Mouse (Mus musculus): Measurements from ENCODE around the gene Ldlrad2. TPM values are rescaled to one million over a fixed set of nuclear protein-coding genes. Genes with fewer than 3 reads are reported as not detected.

Ldlrad2 gene
- polyA plus RNA-seq, 1 experiment from 2014 or later, result not detected

- no peak for ATAC-seq (ENCODE audit: insufficient number of reproducible peaks, low FRiP score, low TSS enrichment, low read depth)
- DNase-seq (ENCODE audit: low spot score), result no peak
- Histone ChIP-seq H3K27me3 (ENCODE audit: control insufficient read depth, insufficient read depth, low read length) (peaks cover 4% of the 10 kb centered on the region; the same call in 1 of the 2 replicates), H3K4me3 (ENCODE audit: low read depth, low read length) (no peak overlapping the region), H3K4me2 (ENCODE audit: low read depth, severe bottlenecking) (no peak overlapping the region), H3K9me3 (ENCODE audit: control insufficient read depth, low read length) (no peaks in the 10 kb centered on the region), H3K27ac (replicated peaks; ENCODE audit: low read depth, low read length) (no peak overlapping the region), H3K4me1 (ENCODE audit: control insufficient read depth, insufficient read depth, low read length) (no peaks in the 10 kb centered on the region), H3K36me3 (ENCODE audit: control insufficient read depth, insufficient read depth, low read length) (no peaks in the 10 kb centered on the region), H3K9ac (ENCODE audit: low read length) (no peak overlapping the region)
- 57% methylated on average over 4 of the region's 4 CpGs for WGBS
Measured at GRCm38 (mm10) chr4:137579789-137580188, 5.4 kb upstream of the Ldlrad2 start.

DNA sequence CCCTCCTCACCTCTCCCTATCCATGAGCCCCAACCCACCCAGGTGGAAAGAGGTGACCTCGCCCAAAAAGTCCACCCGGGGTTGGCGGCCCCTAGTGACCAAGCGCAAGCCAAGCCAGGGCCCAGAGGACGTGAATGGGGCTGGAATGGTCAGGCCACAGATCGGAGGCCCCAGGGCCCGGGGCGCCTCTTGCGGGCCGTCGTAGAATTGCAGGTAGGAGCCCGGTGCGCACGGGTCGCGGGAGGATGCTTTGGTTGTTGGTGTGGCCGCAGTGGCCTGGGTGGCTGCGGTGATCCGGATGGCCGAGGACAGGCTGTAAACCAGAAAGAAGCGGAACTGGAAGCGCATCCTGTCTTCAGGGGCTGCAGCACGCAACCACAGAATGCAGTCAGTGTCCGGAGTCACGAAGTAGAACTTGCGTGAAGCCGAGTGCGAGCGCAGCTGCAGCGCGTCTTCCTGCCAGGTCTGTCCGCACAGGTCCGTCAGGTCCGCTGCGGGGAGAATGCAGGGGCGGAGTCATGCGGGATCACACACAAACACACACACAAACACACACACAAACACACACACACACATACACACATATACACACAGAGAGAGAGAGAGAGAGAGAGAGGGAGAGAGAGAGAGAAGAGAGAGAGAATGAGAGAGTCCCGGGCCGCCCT, 3.9 kb upstream of the Ldlrad2 start:
- H3K9ac ChIP-seq (ENCODE audit: low read length), result peak overlapping the region; percentile 30; the same call in 1 of the 2 replicates
- DNase-seq (ENCODE audit: low spot score) (peak; percentile 79), ATAC-seq (ENCODE audit: insufficient number of reproducible peaks, low FRiP score, low TSS enrichment, low read depth) (no peak)
- WGBS, result 4% methylated on average over 39 of the region's 39 CpGs
- H3K27me3 ChIP-seq (ENCODE audit: control insufficient read depth, insufficient read depth, low read length), result peaks cover 4% of the 10 kb centered on the region; the same call in 1 of the 2 replicates
- peak overlapping the region; percentile 72 for H3K4me2 ChIP-seq (ENCODE audit: low read depth, severe bottlenecking)
- no peaks in the 10 kb centered on the region for H3K4me1 ChIP-seq (ENCODE audit: control insufficient read depth, insufficient read depth, low read length)
- H3K27ac ChIP-seq (replicated peaks; ENCODE audit: low read depth, low read length), result no peak overlapping the region
- peak overlapping the region; percentile 24 for H3K4me3 ChIP-seq (ENCODE audit: low read depth, low read length)
- H3K36me3 ChIP-seq (ENCODE audit: control insufficient read depth, insufficient read depth, low read length), result no peaks in the 10 kb centered on the region
- no peaks in the 10 kb centered on the region for H3K9me3 ChIP-seq (ENCODE audit: control insufficient read depth, low read length)

- no peak overlapping the region for H3K4me3 ChIP-seq (ENCODE audit: low read depth, low read length)
- H3K4me1 ChIP-seq (ENCODE audit: control insufficient read depth, insufficient read depth, low read length), result no peaks in the 10 kb centered on the region
- DNase-seq (ENCODE audit: low spot score), result no peak
- H3K9me3 ChIP-seq (ENCODE audit: control insufficient read depth, low read length), result no peaks in the 10 kb centered on the region
- no peak overlapping the region for H3K27ac ChIP-seq (replicated peaks; ENCODE audit: low read depth, low read length)
- H3K4me2 ChIP-seq (ENCODE audit: low read depth, severe bottlenecking), result no peak overlapping the region
- no peak for ATAC-seq (ENCODE audit: insufficient number of reproducible peaks, low FRiP score, low TSS enrichment, low read depth)
- WGBS, result 95% methylated on average over 12 of the region's 12 CpGs
- H3K9ac ChIP-seq (ENCODE audit: low read length), result no peak overlapping the region
- H3K27me3 ChIP-seq (ENCODE audit: control insufficient read depth, insufficient read depth, low read length), result peaks cover 4% of the 10 kb centered on the region; the same call in 1 of the 2 replicates
- no peaks in the 10 kb centered on the region for H3K36me3 ChIP-seq (ENCODE audit: control insufficient read depth, insufficient read depth, low read length)
Measured at GRCm38 (mm10) chr4:137577486-137577885, 3.1 kb upstream of the Ldlrad2 start.

GRCm38 (mm10) chr4:137569873-137570272, 4.5 kb downstream of the Ldlrad2 start:
- Histone ChIP-seq H3K9me3 (ENCODE audit: control insufficient read depth, low read length) (no peaks in the 10 kb centered on the region), H3K4me2 (ENCODE audit: low read depth, severe bottlenecking) (no peak overlapping the region), H3K4me1 (ENCODE audit: control insufficient read depth, insufficient read depth, low read length) (no peaks in the 10 kb centered on the region), H3K36me3 (ENCODE audit: control insufficient read depth, insufficient read depth, low read length) (peaks cover 7% of the 10 kb centered on the region; the same call in 1 of the 2 replicates), H3K4me3 (ENCODE audit: low read depth, low read length) (no peak overlapping the region), H3K27ac (replicated peaks; ENCODE audit: low read depth, low read length) (no peak overlapping the region), H3K27me3 (ENCODE audit: control insufficient read depth, insufficient read depth, low read length) (no peaks in the 10 kb centered on the region), H3K9ac (ENCODE audit: low read length) (no peak overlapping the region)
- WGBS, result 68% methylated on average over 9 of the region's 9 CpGs
- DNase-seq (ENCODE audit: low spot score), result no peak
- ATAC-seq (ENCODE audit: insufficient number of reproducible peaks, low FRiP score, low TSS enrichment, low read depth), result no peak

GRCm38 (mm10) chr4:137556673-137557210, 17.6 kb downstream of the Ldlrad2 start:
- DNase-seq (ENCODE audit: low spot score), result no peak
- H3K9me3 ChIP-seq (ENCODE audit: control insufficient read depth, low read length), result no peaks in the 10 kb centered on the region
- H3K27me3 ChIP-seq (ENCODE audit: control insufficient read depth, insufficient read depth, low read length), result no peaks in the 10 kb centered on the region
- H3K9ac ChIP-seq (ENCODE audit: low read length), result no peak overlapping the region
- WGBS, result 93% methylated on average over 16 of the region's 16 CpGs
- no peak overlapping the region for H3K4me2 ChIP-seq (ENCODE audit: low read depth, severe bottlenecking)
- no peak overlapping the region for H3K27ac ChIP-seq (replicated peaks; ENCODE audit: low read depth, low read length)
- H3K36me3 ChIP-seq (ENCODE audit: control insufficient read depth, insufficient read depth, low read length), result peaks cover 13% of the 10 kb centered on the region
- H3K4me3 ChIP-seq (ENCODE audit: low read depth, low read length), result no peak overlapping the region
- H3K4me1 ChIP-seq (ENCODE audit: control insufficient read depth, insufficient read depth, low read length), result no peaks in the 10 kb centered on the region
- ATAC-seq (ENCODE audit: insufficient number of reproducible peaks, low FRiP score, low TSS enrichment, low read depth), result no peak

DNA sequence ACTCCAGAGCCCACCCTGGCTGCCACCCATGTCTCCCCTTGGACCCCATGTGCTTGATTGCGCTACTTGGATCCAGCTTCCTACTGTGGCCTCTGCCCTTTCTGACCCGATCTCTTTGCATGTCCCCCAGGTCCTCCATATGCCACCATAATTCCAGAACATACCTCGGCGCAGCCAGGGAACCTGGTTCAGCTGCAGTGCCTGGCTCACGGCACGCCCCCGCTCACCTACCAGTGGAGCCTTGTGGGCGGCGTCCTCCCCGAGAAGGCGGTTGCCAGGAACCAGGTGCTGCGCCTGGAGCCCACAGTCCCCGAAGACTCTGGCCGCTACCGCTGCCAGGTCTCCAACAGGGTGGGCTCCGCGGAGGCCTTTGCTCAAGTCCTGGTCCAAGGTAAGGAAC, 20.9 kb downstream of the Ldlrad2 start:
- no peak for DNase-seq (ENCODE audit: low spot score)
- WGBS, result 94% methylated on average over 17 of the region's 17 CpGs

DNA sequence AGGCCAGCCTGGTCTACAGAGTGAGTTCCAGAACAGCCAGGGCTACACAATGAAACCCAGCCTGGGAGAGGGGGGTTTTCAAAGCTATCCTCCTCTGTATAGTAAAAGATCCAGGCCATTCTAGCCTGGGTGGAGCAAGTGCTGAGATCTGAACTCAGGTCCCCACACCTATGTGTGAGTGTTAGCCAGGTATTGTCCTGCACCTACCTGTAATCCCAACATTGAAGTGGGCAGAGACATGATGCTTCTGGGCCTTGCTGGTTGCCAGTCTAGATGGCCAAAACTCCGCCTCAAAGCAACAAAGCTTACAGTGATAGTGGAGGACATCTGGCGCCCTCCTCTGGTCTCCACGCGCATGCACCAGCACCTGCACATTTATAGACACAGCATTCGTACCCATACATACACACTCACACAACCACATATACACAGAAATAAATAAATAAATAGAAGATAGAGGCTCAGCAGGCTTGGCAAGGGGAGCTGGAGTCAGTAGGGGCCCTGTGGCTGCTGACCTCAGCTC, 28.3 kb downstream of the Ldlrad2 start:
- Histone ChIP-seq H3K9me3 (ENCODE audit: control insufficient read depth, low read length) (no peaks in the 10 kb centered on the region), H3K27ac (replicated peaks; ENCODE audit: low read depth, low read length) (no peak overlapping the region), H3K27me3 (ENCODE audit: control insufficient read depth, insufficient read depth, low read length) (no peaks in the 10 kb centered on the region), H3K36me3 (ENCODE audit: control insufficient read depth, insufficient read depth, low read length) (peaks cover 26% of the 10 kb centered on the region), H3K4me2 (ENCODE audit: low read depth, severe bottlenecking) (no peak overlapping the region), H3K4me1 (ENCODE audit: control insufficient read depth, insufficient read depth, low read length) (no peaks in the 10 kb centered on the region), H3K4me3 (ENCODE audit: low read depth, low read length) (no peak overlapping the region), H3K9ac (ENCODE audit: low read length) (no peak overlapping the region)
- ATAC-seq (ENCODE audit: insufficient number of reproducible peaks, low FRiP score, low TSS enrichment, low read depth), result no peak
- WGBS, result 67% methylated on average over 5 of the region's 5 CpGs
- peak; percentile 68 for DNase-seq (ENCODE audit: low spot score)

More for the DNA sequence above, 20.9 kb downstream of the Ldlrad2 start:
- H3K36me3 ChIP-seq (ENCODE audit: control insufficient read depth, insufficient read depth, low read length), result peaks cover 10% of the 10 kb centered on the region; the same call in 1 of the 2 replicates
- H3K27ac ChIP-seq (replicated peaks; ENCODE audit: low read depth, low read length), result no peak overlapping the region
- H3K4me2 ChIP-seq (ENCODE audit: low read depth, severe bottlenecking), result no peak overlapping the region
- H3K4me3 ChIP-seq (ENCODE audit: low read depth, low read length), result no peak overlapping the region
- no peaks in the 10 kb centered on the region for H3K9me3 ChIP-seq (ENCODE audit: control insufficient read depth, low read length)
- no peak for ATAC-seq (ENCODE audit: insufficient number of reproducible peaks, low FRiP score, low TSS enrichment, low read depth)
- no peaks in the 10 kb centered on the region for H3K4me1 ChIP-seq (ENCODE audit: control insufficient read depth, insufficient read depth, low read length)
- H3K9ac ChIP-seq (ENCODE audit: low read length), result no peak overlapping the region
- no peaks in the 10 kb centered on the region for H3K27me3 ChIP-seq (ENCODE audit: control insufficient read depth, insufficient read depth, low read length)

- no peaks in the 10 kb centered on the region for H3K4me1 ChIP-seq (ENCODE audit: control insufficient read depth, insufficient read depth, low read length)
- H3K4me3 ChIP-seq (ENCODE audit: low read depth, low read length), result no peak overlapping the region
- no peak for DNase-seq (ENCODE audit: low spot score)
- WGBS, result 93% methylated on average over 9 of the region's 9 CpGs
- no peak for ATAC-seq (ENCODE audit: insufficient number of reproducible peaks, low FRiP score, low TSS enrichment, low read depth)
- H3K4me2 ChIP-seq (ENCODE audit: low read depth, severe bottlenecking), result no peak overlapping the region
- H3K9ac ChIP-seq (ENCODE audit: low read length), result no peak overlapping the region
- no peaks in the 10 kb centered on the region for H3K27me3 ChIP-seq (ENCODE audit: control insufficient read depth, insufficient read depth, low read length)
- H3K36me3 ChIP-seq (ENCODE audit: control insufficient read depth, insufficient read depth, low read length), result peaks cover 25% of the 10 kb centered on the region
- H3K27ac ChIP-seq (replicated peaks; ENCODE audit: low read depth, low read length), result no peak overlapping the region
- H3K9me3 ChIP-seq (ENCODE audit: control insufficient read depth, low read length), result no peaks in the 10 kb centered on the region
Measured at GRCm38 (mm10) chr4:137545568-137545967, 28.8 kb downstream of the Ldlrad2 start.
